Mouse (Mus musculus): ENCODE data around the gene Ddx39. TPM values are rescaled to one million over a fixed set of nuclear protein-coding genes. Genes with fewer than 3 reads are reported as not detected.

Ddx39 gene
- total RNA-seq, 2 experiments from 2014 or later: 14.6 to 19.2 TPM

- no peak for DNase-seq (ENCODE audit: low spot score in 2 of 2)
Measured at GRCm38 (mm10) chr8:83765663-83766062, 50.7 kb downstream of the Ddx39 start.

GRCm38 (mm10) chr8:83767442-83767841 is 52.5 kb downstream of the Ddx39 start:
- DNase-seq (ENCODE audit: low spot score in 2 of 2): no peak

GRCm38 (mm10) chr8:83768526-83768925 is 53.5 kb downstream of the Ddx39 start:
- DNase-seq (ENCODE audit: low spot score in 2 of 2): no peak

- no peak for DNase-seq (ENCODE audit: low spot score in 2 of 2)
Measured at GRCm38 (mm10) chr8:83769720-83770119, 54.7 kb downstream of the Ddx39 start.

GRCm38 (mm10) chr8:83770669-83771068 is 55.7 kb downstream of the Ddx39 start:
- DNase-seq (ENCODE audit: low spot score in 2 of 2): no peak

DNA sequence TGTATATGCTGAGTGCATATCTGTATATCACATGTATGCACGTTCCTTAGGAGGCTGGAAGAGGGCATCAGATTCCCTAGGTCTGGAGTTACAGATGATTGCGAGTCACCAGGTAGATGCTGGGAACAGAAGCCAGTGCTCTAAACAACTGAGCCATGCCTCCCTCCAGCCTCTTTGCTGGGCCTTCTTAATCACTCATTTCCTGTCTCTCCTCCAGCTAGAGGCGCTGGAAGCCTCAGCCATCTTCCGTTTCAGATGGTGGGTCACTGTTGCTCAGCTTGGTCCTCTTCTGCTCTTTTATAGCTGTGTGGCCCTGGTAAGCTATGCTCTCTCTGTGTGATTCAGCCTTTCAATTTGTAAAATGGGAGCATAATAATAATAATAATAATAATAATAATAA is 56.8 kb downstream of the Ddx39 start:
- no peak for DNase-seq (ENCODE audit: low spot score in 2 of 2)

DNA sequence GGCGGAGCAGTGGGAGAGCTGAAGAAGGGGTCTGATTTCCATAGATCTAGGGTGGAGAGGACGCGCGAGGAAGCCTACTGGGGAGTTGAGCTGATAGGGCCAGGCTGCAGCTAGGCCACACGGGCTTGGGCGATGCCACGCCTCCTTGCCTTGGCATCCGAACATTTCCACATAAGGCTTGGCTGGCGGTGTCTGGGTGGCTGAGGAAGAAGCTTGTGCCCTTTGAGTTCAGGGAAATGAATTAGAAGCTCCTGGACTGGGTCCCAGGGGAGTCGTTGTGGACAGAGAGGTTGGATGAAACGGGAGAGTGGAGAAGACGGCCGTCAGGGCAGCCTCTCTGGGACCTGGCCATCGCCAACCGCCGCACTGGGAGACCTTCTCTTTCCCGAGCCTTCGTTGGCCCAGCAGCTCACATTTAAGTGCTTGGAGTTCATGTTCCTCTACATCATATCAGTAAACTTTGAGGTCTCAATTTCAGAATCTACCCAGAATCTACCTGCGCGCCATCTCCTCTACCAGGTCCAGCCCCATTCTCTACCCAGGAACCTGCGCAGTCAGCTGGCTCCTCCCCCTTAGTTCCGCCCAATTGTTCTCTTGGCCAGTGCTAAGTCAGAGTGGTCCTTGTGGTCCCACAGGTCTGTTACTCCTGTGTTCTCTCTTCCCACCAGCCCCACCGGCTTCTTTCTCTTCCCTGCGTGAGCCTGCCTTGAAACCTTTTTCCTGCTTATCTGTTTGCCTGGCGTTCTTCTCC is 57.9 kb downstream of the Ddx39 start:
- peak; percentile 14 to 24 for DNase-seq (ENCODE audit: low spot score in 2 of 2)

GRCm38 (mm10) chr8:83773452-83773846 is 58.5 kb downstream of the Ddx39 start:
- DNase-seq (ENCODE audit: low spot score in 2 of 2): no peak

DNA sequence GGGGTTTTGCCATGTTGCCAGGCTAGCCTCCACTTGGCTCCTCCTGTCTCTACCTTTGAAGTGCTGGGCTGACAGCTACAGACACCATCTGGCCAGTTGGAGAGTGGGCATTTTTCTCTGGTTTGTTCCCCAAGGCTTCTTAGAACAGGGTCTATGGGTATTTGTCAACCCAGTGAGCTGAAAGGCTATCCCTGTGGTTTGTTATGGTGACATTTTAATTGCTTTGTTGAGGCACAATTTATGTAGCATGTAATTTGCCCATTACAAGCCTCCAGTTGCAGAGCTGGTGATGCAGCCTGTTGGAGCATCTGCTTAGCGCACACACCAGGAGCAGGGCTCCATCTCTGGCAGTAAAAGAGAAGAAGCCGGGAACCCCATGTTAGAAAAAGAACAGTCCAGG is 59.2 kb downstream of the Ddx39 start:
- no peak for DNase-seq (ENCODE audit: low spot score in 2 of 2)

Small RNAs within 50 kb of the gene (microRNA-seq; reads per million reads assigned to microRNA genes)
- gene Mir1668: 0 reads per million in 2 experiments

Other genes with a start within 250 kb of the Ddx39 start
- not detected for gene Olfr370, start 179.4 kb upstream of the Ddx39 start, total RNA-seq (2021)
- 100 to 1,000 TPM; 136 to 155 TPM for gene Ndufb7, start 148.5 kb upstream of the Ddx39 start, total RNA-seq (2021)
- gene Tecr, start 107.2 kb upstream of the Ddx39 start, total RNA-seq (2021): 100 to 1,000 TPM; 600 to 661 TPM
- gene Dnajb1, start 107.0 kb upstream of the Ddx39 start, total RNA-seq (2021): 10 to 100 TPM; 61.3 to 66.7 TPM
- gene Gipc1, start 62.5 kb upstream of the Ddx39 start, total RNA-seq (2021): 10 to 100 TPM; 86.0 to 86.7 TPM
- gene Ptger1, start 48.5 kb upstream of the Ddx39 start, total RNA-seq (2021): 1 to 10 TPM; 1.2 to 1.6 TPM
- 10 to 100 TPM; 53.9 to 65.2 TPM for gene Pkn1, start 16.0 kb upstream of the Ddx39 start, total RNA-seq (2021)
- gene Adgre5, start 26.1 kb downstream of the Ddx39 start, total RNA-seq (2021): 10 to 100 TPM; 11.8 TPM
- gene Adgrl1, start 184.9 kb downstream of the Ddx39 start, total RNA-seq (2021): 100 to 1,000 TPM; 348 to 367 TPM
- under 1 TPM; 0.53 to 0.66 TPM for gene Gm10644, start 240.0 kb downstream of the Ddx39 start, total RNA-seq (2021)
- under 1 TPM; 0.37 to 0.42 TPM for gene Asf1b, start 240.3 kb downstream of the Ddx39 start, total RNA-seq (2021)

Measured in left cerebral cortex, adult 18-20 months (tissue).